Mouse (Mus musculus): ENCODE measurements around the gene Klhl35.
A peak's percentile ranks its signal among the peaks of the same experiment; 100 is the strongest.

Gene Klhl35

DNA sequence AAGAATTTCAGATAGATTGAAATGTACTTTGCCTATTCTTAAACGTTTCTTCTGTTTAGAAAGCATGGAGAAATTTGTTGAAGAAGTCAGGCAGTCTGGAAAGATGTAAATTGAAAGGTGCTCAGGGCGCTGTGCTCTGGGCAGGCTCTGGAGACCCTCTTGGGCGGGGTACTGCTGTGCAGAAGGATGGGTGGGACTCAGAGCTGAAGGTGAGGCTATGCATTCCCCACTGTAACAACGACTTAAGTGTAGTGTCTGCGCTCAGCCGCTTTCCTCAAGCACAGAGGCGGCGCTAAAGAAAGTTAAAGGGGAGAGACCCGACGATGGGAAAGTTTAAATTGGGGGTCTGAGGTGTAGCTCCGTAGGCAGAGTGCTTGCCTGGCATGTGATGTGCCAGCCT is 35.6 kb upstream of the Klhl35 start:
- Histone ChIP-seq H3K27me3 (ENCODE audit: insufficient read depth, low read length) (peaks cover 80% of the 10 kb centered on the region), H3K4me3 (replicated peaks; ENCODE audit: low read length) (no peak overlapping the region), H3K9me3 (ENCODE audit: low read length) (no peaks in the 10 kb centered on the region), H3K36me3 (ENCODE audit: insufficient read depth, low read length) (no peaks in the 10 kb centered on the region), H3K4me1 (replicated peaks; ENCODE audit: low read depth, low read length) (peaks cover 78% of the 10 kb centered on the region)
- no peak for TF ChIP-seq NANOG (IDR thresholded peaks at IDR 0.05; ENCODE audit: borderline replicate concordance, low read length)
- no peak for TF ChIP-seq CTCF (conservative IDR thresholded peaks at IDR 0.05; ENCODE audit: low read length)
- no peak for TF ChIP-seq POU5F1 (IDR thresholded peaks at IDR 0.05; ENCODE audit: borderline replicate concordance, low read length)

- no peaks in the 10 kb centered on the region for H3K9me3 ChIP-seq (ENCODE audit: low read length)
- H3K27me3 ChIP-seq (ENCODE audit: insufficient read depth, low read length) = peaks cover 73% of the 10 kb centered on the region
- TF ChIP-seq CTCF (conservative IDR thresholded peaks at IDR 0.05; ENCODE audit: low read length) (no peak), NANOG (IDR thresholded peaks at IDR 0.05; ENCODE audit: borderline replicate concordance, low read length) (no peak), POU5F1 (IDR thresholded peaks at IDR 0.05; ENCODE audit: borderline replicate concordance, low read length) (no peak)
- no peaks in the 10 kb centered on the region for H3K36me3 ChIP-seq (ENCODE audit: insufficient read depth, low read length)
- peaks cover 71% of the 10 kb centered on the region for H3K4me1 ChIP-seq (replicated peaks; ENCODE audit: low read depth, low read length)
- H3K4me3 ChIP-seq (replicated peaks; ENCODE audit: low read length) = 0 out of 2 replicates have a peak overlapping the region, but pooled peaks have one; percentile 26
Measured at GRCm38 (mm10) chr7:99432248-99432647, 33.6 kb upstream of the Klhl35 start.

- Histone ChIP-seq H3K9me3 (ENCODE audit: low read length) (no peaks in the 10 kb centered on the region), H3K4me1 (replicated peaks; ENCODE audit: low read depth, low read length) (peaks cover 65% of the 10 kb centered on the region), H3K27me3 (ENCODE audit: insufficient read depth, low read length) (peaks cover 73% of the 10 kb centered on the region), H3K36me3 (ENCODE audit: insufficient read depth, low read length) (no peaks in the 10 kb centered on the region), H3K4me3 (replicated peaks; ENCODE audit: low read length) (no peak overlapping the region)
- TF ChIP-seq CTCF (conservative IDR thresholded peaks at IDR 0.05; ENCODE audit: low read length) (no peak), NANOG (IDR thresholded peaks at IDR 0.05; ENCODE audit: borderline replicate concordance, low read length) (no peak), POU5F1 (IDR thresholded peaks at IDR 0.05; ENCODE audit: borderline replicate concordance, low read length) (no peak)
Measured at GRCm38 (mm10) chr7:99432863-99433262, 32.9 kb upstream of the Klhl35 start.

GRCm38 (mm10) chr7:99434672-99435250 is 31.0 kb upstream of the Klhl35 start:
- peaks cover 64% of the 10 kb centered on the region for H3K4me1 ChIP-seq (replicated peaks; ENCODE audit: low read depth, low read length)
- no peaks in the 10 kb centered on the region for H3K9me3 ChIP-seq (ENCODE audit: low read length)
- TF ChIP-seq POU5F1 (IDR thresholded peaks at IDR 0.05; ENCODE audit: borderline replicate concordance, low read length) (no peak), CTCF (conservative IDR thresholded peaks at IDR 0.05; ENCODE audit: low read length) (no peak), NANOG (IDR thresholded peaks at IDR 0.05; ENCODE audit: borderline replicate concordance, low read length) (no peak)
- H3K27me3 ChIP-seq (ENCODE audit: insufficient read depth, low read length) = peaks cover 60% of the 10 kb centered on the region
- H3K4me3 ChIP-seq (replicated peaks; ENCODE audit: low read length) = no peak overlapping the region
- H3K36me3 ChIP-seq (ENCODE audit: insufficient read depth, low read length) = no peaks in the 10 kb centered on the region

GRCm38 (mm10) chr7:99436530-99436929 is 29.3 kb upstream of the Klhl35 start:
- peaks cover 54% of the 10 kb centered on the region for H3K27me3 ChIP-seq (ENCODE audit: insufficient read depth, low read length)
- no peaks in the 10 kb centered on the region for H3K9me3 ChIP-seq (ENCODE audit: low read length)
- H3K4me1 ChIP-seq (replicated peaks; ENCODE audit: low read depth, low read length) = peaks cover 59% of the 10 kb centered on the region
- H3K4me3 ChIP-seq (replicated peaks; ENCODE audit: low read length) = no peak overlapping the region
- no peak for TF ChIP-seq CTCF (conservative IDR thresholded peaks at IDR 0.05; ENCODE audit: low read length)
- no peak for TF ChIP-seq POU5F1 (IDR thresholded peaks at IDR 0.05; ENCODE audit: borderline replicate concordance, low read length)
- TF ChIP-seq NANOG (IDR thresholded peaks at IDR 0.05; ENCODE audit: borderline replicate concordance, low read length) = no peak
- H3K36me3 ChIP-seq (ENCODE audit: insufficient read depth, low read length) = no peaks in the 10 kb centered on the region

- Histone ChIP-seq H3K27me3 (ENCODE audit: insufficient read depth, low read length) (peaks cover 36% of the 10 kb centered on the region), H3K4me3 (replicated peaks; ENCODE audit: low read length) (no peak overlapping the region)
- TF ChIP-seq POU5F1 (IDR thresholded peaks at IDR 0.05; ENCODE audit: borderline replicate concordance, low read length) (no peak), CTCF (conservative IDR thresholded peaks at IDR 0.05; ENCODE audit: low read length) (peak; percentile 28), NANOG (IDR thresholded peaks at IDR 0.05; ENCODE audit: borderline replicate concordance, low read length) (no peak)
Measured at GRCm38 (mm10) chr7:99438881-99439280, 26.9 kb upstream of the Klhl35 start.

DNA sequence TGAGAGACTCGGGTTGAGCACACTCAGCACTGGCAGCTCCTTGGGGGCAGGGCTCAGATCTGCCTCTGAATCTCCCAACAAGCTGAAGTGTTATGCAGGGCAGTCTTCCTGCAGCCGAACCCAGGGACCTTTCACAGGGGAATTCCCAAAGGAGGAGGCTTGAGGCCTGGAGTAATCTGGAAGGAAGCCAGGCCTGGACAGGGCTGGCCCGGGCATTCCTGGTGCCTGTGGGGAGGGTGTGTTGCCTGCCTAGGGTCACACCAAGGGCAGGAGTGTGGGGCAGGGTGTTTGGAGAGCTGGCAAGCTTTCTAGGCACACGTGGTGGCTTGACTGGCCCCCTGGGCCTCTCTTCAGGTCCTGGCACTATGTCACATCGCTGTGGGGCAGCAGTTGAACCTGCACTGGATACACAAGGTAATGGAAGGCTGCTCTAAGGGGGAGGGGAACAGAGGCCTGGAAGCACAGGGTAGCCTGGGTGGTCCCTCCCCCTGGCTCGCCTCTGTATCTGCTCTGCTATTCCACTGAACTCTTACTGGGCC is 24.2 kb upstream of the Klhl35 start:
- TF ChIP-seq CTCF (conservative IDR thresholded peaks at IDR 0.05; ENCODE audit: low read length) = no peak
- no peak for TF ChIP-seq POU5F1 (IDR thresholded peaks at IDR 0.05; ENCODE audit: borderline replicate concordance, low read length)
- no peak for TF ChIP-seq NANOG (IDR thresholded peaks at IDR 0.05; ENCODE audit: borderline replicate concordance, low read length)
- peaks cover 39% of the 10 kb centered on the region for H3K4me1 ChIP-seq (replicated peaks; ENCODE audit: low read depth, low read length)
- H3K36me3 ChIP-seq (ENCODE audit: insufficient read depth, low read length) = no peaks in the 10 kb centered on the region
- H3K27me3 ChIP-seq (ENCODE audit: insufficient read depth, low read length) = peaks cover 23% of the 10 kb centered on the region
- 0 out of 2 replicates have a peak overlapping the region, but pooled peaks have one; percentile 4 for H3K4me3 ChIP-seq (replicated peaks; ENCODE audit: low read length)
- no peaks in the 10 kb centered on the region for H3K9me3 ChIP-seq (ENCODE audit: low read length)

More at GRCm38 (mm10) chr7:99438881-99439280, 26.9 kb upstream of the Klhl35 start:
- Histone ChIP-seq H3K4me1 (replicated peaks; ENCODE audit: low read depth, low read length) (peaks cover 50% of the 10 kb centered on the region), H3K9me3 (ENCODE audit: low read length) (no peaks in the 10 kb centered on the region), H3K36me3 (ENCODE audit: insufficient read depth, low read length) (no peaks in the 10 kb centered on the region)

- Histone ChIP-seq H3K4me1 (replicated peaks; ENCODE audit: low read depth, low read length) (peaks cover 31% of the 10 kb centered on the region), H3K36me3 (ENCODE audit: insufficient read depth, low read length) (no peaks in the 10 kb centered on the region), H3K27me3 (ENCODE audit: insufficient read depth, low read length) (peaks cover 29% of the 10 kb centered on the region), H3K9me3 (ENCODE audit: low read length) (no peaks in the 10 kb centered on the region), H3K4me3 (replicated peaks; ENCODE audit: low read length) (no peak overlapping the region)
- no peak for TF ChIP-seq NANOG (IDR thresholded peaks at IDR 0.05; ENCODE audit: borderline replicate concordance, low read length)
- no peak for TF ChIP-seq CTCF (conservative IDR thresholded peaks at IDR 0.05; ENCODE audit: low read length)
- TF ChIP-seq POU5F1 (IDR thresholded peaks at IDR 0.05; ENCODE audit: borderline replicate concordance, low read length) = no peak
Measured at GRCm38 (mm10) chr7:99443164-99443563, 22.6 kb upstream of the Klhl35 start.

Data from E14TG2a.4 (cell line).